Mouse (Mus musculus) gastrocnemius, postnatal 25 days (tissue): ENCODE data around the gene Pld1. TPM values are rescaled to one million over a fixed set of nuclear protein-coding genes. Genes with fewer than 3 reads are reported as not detected.

Experiments
- DNase-seq: peaks from one replicate; pipeline ENCODE4 v3.0.0; 2022
- total RNA-seq, 2 experiments: library from RNA; stranded (reverse); gene quantifications; 1 replicate in 1 of 2; 2 replicates in 1 of 2; pipeline ENCODE4 v1.2.3; 2021

Gene Pld1
- total RNA-seq, 2 experiments from 2014 or later = 4.4 to 5.4 TPM

GRCm38 (mm10) chr3:28049526-28049925 is 111.0 kb downstream of the Pld1 start:
- no peak for DNase-seq

GRCm38 (mm10) chr3:28053076-28053475 is 114.6 kb downstream of the Pld1 start:
- DNase-seq = no peak

DNA sequence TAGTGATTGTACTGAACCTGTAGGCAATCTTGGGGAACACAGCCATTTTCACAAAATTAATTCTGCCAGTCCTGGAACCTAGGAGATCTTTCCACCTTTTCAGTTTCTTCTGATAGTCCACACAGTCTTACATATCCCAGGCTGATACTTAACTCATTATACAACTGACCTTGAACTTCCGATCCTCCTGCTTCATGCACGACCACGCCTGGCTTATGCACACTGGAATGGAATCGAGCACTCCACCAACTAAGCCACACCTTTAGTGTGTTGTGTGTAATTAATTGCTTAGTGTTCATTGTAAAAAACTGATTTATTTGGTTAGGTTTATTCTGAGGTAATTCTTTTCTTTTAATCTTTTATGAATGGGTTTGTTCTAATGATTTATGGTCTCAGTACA is 122.2 kb downstream of the Pld1 start:
- no peak for DNase-seq

DNA sequence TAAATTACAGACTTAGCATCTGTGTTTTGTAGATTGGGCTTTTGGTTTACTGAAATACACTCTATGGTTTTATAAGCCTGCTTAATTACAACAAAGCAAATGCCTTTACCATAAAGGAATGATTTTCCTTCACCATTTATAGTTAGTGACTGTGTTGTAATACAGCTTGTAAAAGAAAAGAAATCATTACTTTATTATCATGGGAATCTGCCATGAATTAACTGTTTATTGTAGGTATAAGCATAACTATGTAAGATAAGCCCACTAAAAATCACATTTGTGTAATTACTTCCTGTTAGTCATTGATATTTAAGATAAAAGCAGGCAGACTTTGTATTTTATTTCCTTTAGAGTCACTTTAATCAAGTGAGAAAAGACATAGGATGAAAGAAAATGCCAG is 122.7 kb downstream of the Pld1 start:
- DNase-seq = no peak

DNA sequence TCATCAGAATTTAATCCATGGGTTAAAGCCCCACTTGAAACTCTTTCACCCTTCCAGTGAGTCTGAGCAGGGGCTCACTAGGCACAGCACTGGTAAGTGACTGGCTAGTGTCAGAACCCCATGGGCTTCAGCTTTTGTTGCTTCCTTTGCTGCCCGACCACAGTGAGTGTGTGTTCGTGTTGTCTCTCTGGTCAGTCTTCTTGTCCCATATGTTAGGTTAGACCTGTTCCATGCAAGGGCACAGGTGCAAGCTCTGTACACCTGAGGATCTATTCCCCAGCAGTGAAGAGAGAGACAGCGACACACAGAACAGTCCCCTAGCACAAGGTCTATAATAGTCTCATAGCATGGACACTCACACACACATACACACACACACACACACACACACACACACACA is 140.7 kb downstream of the Pld1 start:
- DNase-seq = no peak

- DNase-seq = no peak
Observed at GRCm38 (mm10) chr3:28080116-28080515, 141.6 kb downstream of the Pld1 start.

DNA sequence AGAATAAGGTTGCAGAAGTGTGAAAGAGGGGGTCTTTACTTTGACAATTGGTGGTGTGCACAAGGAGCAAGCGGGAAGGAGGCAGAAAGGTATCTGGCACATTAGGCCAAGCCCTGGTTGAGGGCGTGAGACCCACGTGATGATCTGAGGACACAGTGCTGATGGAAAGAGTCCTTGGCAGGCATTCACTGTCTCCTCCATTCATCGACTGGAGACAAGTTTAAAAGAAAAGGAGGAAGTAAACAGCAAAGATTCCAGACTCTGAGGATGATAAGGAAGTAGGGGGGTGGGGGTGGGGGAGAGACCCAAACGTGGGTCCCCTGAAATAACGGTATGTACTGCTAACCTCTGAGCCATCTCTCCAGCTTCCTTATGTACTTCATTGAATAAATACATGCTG is 142.5 kb downstream of the Pld1 start:
- DNase-seq = no peak

DNA sequence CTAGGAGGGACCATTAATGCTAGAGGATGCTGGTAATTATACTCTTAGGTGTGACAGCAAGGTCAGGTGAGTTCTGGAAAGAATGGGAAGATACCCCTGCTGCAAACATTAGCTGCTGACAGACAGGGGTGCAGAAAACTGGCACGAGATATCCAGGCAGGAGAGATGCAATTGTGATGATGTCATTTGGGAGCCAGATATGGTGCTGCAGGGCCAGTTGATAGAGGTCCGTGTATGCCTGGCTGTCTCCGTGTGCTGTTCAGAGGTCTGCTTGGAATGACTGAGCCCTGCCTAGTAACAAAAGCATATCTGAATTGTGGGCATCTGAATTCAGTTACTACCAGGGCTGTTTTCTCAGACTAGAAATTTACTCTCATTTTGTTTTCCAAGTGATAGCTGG is 144.7 kb downstream of the Pld1 start:
- DNase-seq = no peak

DNA sequence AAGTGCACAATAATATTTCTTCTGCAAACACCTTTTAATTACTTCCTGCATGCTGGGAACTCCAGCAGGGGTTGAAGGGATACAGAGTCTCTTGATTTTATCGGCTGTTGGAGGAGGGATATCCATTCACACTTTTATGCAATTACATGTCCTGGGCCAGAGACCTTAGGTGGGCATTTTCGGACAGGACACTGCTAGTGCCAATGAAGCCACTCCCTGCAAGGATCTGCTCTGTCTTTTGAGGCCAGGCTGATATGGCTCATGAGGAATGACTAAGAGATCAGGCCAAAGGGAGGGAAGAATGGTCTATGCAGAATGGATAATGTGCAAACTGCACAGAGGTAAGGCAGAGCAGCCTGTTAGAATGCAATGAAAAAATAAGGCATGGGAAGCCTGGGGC is 145.8 kb downstream of the Pld1 start:
- DNase-seq = no peak

DNA sequence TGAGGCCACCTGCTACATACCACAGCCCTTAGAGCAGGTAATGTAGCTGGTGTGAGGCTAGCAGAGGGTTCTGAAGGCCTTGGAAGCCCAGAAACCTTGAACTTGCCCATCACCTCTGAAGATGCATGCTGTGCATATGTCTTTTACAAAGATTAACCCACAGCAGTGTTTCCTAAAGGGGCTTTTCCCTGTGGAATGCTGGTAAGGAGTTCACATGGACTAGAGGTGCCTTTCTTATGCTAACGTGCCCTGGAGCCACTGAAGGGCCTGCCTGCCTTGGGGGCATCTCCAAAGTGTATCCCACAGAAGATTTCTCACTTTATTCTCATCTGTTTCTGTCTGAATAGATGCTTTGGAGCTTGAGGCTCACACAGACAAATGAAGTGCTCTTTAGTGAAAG is 152.8 kb downstream of the Pld1 start:
- DNase-seq = no peak

DNA sequence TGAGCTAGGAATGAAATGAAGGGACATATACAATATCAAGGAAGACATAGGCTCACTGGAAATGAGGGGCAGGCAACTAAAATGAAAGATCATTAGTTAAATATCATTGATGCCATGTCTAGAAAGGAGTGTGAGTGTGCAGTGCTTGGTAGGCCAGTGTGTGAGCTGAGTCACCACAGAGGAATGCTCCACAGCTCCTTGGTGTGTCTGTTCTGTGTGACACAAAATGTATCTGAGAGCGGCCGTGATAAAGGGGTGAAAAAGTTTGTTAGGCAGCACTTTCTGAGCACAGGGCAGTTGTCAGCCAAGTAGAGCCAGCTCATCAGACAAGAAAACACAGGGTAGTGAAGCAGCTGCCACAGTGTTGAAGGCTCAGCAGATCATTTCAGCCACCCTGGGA is 153.2 kb downstream of the Pld1 start:
- DNase-seq = no peak

DNA sequence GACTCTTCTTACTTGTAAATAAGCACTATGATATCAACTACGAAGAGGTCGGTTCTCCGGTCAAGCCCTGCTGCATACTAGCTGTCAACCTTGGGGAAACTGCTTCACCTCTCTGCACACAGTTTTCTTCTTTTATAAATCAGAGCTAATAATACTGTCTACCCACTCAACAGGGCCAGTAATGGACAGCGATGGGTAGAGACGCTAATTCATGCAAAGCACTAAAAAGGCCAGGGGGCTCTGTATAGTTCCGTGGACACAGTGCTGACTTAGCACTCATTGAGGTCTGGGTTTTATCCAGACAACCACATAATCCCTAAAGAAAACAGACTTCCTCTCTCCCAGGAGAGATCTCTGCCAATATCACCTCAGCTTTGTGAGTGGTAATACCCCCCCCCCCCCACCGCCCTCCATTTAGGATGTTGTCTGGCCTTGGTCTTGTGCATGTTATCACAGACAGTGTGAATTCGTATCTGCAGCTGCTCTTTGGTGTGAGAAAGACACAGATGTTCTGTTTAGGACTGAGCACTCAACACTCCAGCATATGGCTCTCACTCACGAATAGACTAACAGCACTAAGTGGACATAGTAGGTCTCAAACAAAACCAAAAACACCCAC is 155.3 kb downstream of the Pld1 start:
- no peak for DNase-seq

DNA sequence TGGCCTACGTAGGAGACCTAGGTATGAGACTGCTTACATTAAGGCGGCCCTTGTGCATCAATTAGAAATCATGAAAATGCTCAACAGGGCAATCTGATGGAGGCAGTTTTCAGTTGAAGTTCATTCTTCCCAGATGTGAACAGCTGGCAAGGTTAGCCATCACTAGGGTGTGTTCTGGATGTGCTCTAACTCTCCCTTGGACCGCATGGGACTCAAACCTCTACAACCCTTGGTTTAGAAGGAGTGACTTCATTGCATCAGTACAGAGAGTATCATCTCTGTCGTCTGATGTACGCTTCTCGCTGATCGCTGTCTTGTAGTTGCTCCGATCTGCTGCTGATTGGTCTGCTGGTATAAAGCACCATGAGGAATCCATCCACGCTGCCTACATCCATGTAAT is 157.0 kb downstream of the Pld1 start:
- no peak for DNase-seq

GRCm38 (mm10) chr3:28099175-28099574 is 160.7 kb downstream of the Pld1 start:
- DNase-seq = no peak

GRCm38 (mm10) chr3:28104992-28105391 is 166.5 kb downstream of the Pld1 start:
- peak; percentile 16 for DNase-seq

- no peak for DNase-seq
Observed at GRCm38 (mm10) chr3:28107446-28108004, 169.0 kb downstream of the Pld1 start.

DNA sequence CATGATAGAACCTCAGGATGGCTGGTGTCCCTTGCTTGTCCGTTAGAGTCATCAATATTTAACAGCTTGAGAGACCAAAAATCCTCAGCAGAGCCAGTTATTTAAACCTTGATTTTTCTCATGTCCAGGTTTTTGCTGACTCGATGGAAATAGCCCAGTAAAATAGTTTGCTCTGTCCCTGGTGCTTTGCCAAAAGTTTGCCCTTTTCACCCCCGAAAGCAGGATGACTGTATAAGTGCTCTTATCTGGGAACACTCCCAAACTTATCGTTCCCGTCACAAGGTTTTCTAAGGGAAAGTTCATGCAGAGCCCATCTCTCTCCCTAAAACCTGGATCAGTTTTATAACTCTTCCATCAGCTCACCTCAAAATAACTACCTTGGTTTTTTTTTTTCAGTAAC is 173.0 kb downstream of the Pld1 start:
- DNase-seq = no peak

DNA sequence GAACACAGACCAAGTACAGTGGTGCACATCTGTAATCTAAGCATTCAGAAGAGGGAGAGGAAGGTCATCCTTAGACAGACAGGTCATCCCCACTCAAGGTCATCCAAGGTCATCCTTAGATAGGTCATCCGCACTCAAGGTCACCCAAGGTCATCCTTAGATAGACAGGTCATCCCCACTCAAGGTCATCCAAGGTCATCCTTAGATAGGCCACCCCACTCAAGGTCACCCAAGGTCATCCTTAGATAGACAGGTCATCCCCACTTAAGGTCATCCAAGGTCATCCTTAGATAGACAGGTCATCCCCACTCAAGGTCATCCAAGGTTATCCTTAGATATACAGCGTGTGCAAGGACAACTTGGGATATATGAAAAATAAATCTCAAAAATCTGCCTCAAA is 175.4 kb downstream of the Pld1 start:
- DNase-seq = no peak

DNA sequence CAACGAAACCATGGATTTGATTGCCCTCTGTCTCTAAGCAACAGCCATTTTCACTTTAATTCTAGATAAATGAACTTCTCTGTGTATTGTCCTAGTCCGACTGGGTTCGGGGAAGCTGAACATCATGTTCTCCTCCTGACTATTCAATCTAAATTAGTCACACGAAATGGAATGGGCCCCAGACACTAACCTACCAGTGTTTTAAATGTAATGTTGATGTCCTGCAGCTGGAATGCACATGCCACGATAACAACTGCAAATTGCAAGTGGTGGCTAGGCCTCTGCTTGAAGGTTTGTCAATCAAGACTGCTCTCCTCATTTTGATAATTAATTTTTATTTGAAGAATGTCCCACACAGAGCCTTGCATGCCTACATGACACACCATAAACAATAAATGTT is 203.2 kb downstream of the Pld1 start:
- DNase-seq = no peak

GRCm38 (mm10) chr3:28142121-28142520 is 203.6 kb downstream of the Pld1 start:
- DNase-seq = peak; percentile 73

DNA sequence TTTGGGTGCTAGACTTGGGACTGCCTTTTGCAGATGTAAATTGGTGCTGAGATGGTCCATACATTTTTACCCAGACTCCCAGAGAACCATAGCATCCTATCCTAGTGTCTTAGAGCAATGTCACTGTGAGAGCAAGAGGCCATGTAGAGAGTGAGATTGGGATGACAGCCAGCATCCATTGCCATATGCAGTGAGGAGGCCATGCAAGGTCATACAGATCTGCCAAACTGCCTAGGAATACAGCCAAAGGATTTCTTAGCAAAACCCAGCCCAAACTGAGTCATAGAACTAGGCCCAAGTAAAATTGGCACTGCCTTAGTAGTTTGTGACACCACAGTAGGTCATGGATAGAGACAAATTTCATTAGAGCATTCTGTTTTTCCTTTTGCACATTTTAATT is 206.2 kb downstream of the Pld1 start:
- DNase-seq = peak; percentile 51

DNA sequence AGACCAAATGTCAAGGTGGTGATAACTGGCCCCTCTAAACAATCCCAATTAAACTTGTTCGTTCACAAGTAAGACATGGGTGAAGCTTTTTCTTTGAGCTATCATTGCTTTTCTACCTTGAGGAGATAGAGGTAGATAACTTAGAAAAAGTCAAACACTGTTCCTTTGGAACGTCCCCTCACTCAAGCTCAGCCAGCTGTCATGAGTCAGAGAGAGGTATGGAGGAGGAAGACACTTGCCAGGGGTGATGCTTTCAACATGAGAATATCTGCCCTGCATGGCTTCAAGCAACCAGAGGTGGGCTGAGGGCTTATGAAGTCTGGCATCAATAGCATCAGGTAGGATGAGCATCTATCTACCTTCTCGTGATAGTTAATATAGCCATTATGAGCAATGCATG is 207.0 kb downstream of the Pld1 start:
- DNase-seq = no peak

DNA sequence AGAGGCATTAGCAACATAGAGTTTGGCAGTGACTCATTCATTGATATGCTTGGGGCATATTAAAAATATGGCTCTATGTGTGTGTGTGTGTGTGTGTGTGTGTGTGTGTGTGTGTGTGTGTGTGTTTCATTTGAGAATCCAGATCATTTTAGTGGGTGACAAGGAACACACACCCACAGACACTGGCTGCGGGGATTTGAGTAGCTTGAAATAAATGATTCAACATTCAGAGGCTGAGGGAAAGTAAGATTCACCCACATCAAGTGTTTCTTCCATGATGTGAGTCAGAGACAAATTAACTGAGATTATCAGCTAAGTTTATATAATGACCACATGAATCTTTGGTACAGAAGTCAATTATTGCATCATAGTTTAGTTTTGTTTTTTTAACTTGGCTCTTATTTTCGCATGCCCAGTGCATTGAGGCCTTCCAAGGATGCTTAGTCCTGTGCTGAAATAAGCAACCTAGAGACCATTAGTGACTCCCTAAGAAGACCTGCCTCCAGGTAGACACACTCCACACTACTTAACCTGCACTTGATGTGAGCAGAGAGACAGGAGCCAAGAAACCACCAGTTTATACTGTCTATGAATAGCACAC is 211.3 kb downstream of the Pld1 start:
- DNase-seq = no peak

GRCm38 (mm10) chr3:28158006-28158405 is 219.5 kb downstream of the Pld1 start:
- no peak for DNase-seq
